Comparison of ENCODE assay signal across 11 mouse cellular contexts in the genomic region with DNA sequence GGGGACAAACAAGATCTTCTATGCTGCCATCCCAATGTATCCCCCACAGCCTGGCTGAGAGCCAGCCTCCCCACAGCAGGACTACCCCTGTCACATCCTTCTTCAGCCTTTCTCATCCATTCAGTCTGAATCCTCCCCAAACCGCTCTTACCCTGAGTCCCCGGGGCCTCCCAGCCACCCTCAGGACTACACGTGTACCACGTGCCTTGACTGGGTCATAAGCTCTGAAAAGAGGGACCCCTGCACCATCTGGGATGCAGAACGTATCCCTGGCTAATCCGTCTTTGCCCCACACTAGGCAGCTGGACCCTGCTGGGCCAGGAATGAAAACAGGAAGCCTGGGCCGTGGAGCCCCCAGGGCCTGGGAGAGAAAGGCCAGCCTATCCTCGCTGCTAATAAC. TPM values are rescaled to one million over a fixed set of nuclear protein-coding genes. Genes with fewer than 3 reads are reported as not detected.
DNase-seq lines count a peak whose midpoint lies in the region; ATAC-seq and TF ChIP-seq lines count a peak whose summit lies in the region.
"Had no signal": no experiment of that assay in that cellular context is flagged by ENCODE, and none has a peak within 500 bp of the region (broad histone marks: within the 10 kb centered on the region; RNA-seq: fewer than 3 reads in every experiment).

No protein-coding gene starts in this region.

- no peak for TF ChIP-seq CTCF in E14TG2a.4 (conservative IDR thresholded peaks at IDR 0.05; ENCODE audit: low read length)
- TF ChIP-seq CTCF in forebrain, postnatal 0 days (IDR thresholded peaks at IDR 0.05; ENCODE audit: low read depth), result no peak

- peaks cover 26% of the 10 kb centered on the region for H3K36me3 ChIP-seq in E14TG2a.4 (ENCODE audit: insufficient read depth, low read length)
- peaks cover 2% of the 10 kb centered on the region; the same call in 1 of the 2 replicates for H3K36me3 ChIP-seq in ES-E14 (ENCODE audit: control insufficient read depth, insufficient read depth, low read length, poor library complexity, severe bottlenecking)
- H3K36me3 ChIP-seq in forebrain, postnatal 0 days (ENCODE audit: insufficient read depth), result peaks cover 7% of the 10 kb centered on the region; the same call in 1 of the 2 replicates
- H3K36me3 ChIP-seq in midbrain, embryonic 12.5 days, result peaks cover 10% of the 10 kb centered on the region; the same call in 1 of the 2 replicates

- H3K4me1 ChIP-seq in E14TG2a.4 (replicated peaks; ENCODE audit: low read depth, low read length) (peaks cover 93% of the 10 kb centered on the region), ES-E14 (ENCODE audit: control insufficient read depth in 2 of 2, insufficient read depth in 2 of 2, low read length in 2 of 2, poor library complexity in 1 of 2) (peaks cover 14 to 57% of the 10 kb centered on the region in 2 experiments)
- H3K4me1 ChIP-seq in forebrain, postnatal 0 days (ENCODE audit: insufficient read depth), result no peaks in the 10 kb centered on the region
- H3K4me1 ChIP-seq in midbrain, embryonic 12.5 days, result peaks cover 26% of the 10 kb centered on the region

- 9% methylated on average over 8 of the region's 8 CpGs for WGBS in forebrain, postnatal 0 days
- WGBS in midbrain, embryonic 12.5 days, result under 1% methylated on average over 8 of the region's 8 CpGs

- peak overlapping the region; percentile 23; the same call in 1 of the 2 replicates for H3K9ac ChIP-seq in ES-E14 (ENCODE audit: insufficient read depth, low read depth, low read length, poor library complexity, severe bottlenecking)
- H3K9ac ChIP-seq in forebrain, postnatal 0 days, result no peak overlapping the region
- H3K9ac ChIP-seq in midbrain, embryonic 12.5 days (replicated peaks), result 0 out of 2 replicates have a peak overlapping the region, but pooled peaks have one; percentile 11

- no peak for DNase-seq in ES-E14 (ENCODE audit: low read depth, low spot score)
- no peak for DNase-seq in forebrain, postnatal 0 days
- DNase-seq in frontal cortex, postnatal 14 days (ENCODE audit: low spot score in 2 of 2), result no peak
- DNase-seq in MN1 (ENCODE audit: low spot score), result no peak
- no peak for DNase-seq in left cerebral cortex, adult 9 months (ENCODE audit: low spot score in 2 of 2)
- DNase-seq: layer of hippocampus, adult 9-11 months; lung, postnatal 14 days; thymus, postnatal 4 days had no signal

- no peak overlapping the region for H3K4me2 ChIP-seq in forebrain, postnatal 0 days (ENCODE audit: low read depth)
- H3K4me2 ChIP-seq in midbrain, embryonic 12.5 days (replicated peaks), result 0 out of 2 replicates have a peak overlapping the region, but pooled peaks have one; percentile 7

- peak; percentile 78 for ATAC-seq in forebrain, postnatal 0 days
- ATAC-seq in midbrain, embryonic 12.5 days (ENCODE audit: low FRiP score, low read depth), result peak; percentile 91

- in situ Hi-C loops in ES-E14 (cut with MboI; ENCODE audit: low sequenced_read_pairs in 2 of 2, unreplicated experiment in 2 of 2), result no loop called here

- H3K4me3 ChIP-seq in E14TG2a.4 (replicated peaks; ENCODE audit: low read length), result peak overlapping the region; percentile 48
- no peak overlapping the region; a peak in 1 of 4 replicates for H3K4me3 ChIP-seq in ES-E14 (ENCODE audit: insufficient read depth in 1 of 2, low read depth in 1 of 2, low read length in 2 of 2, poor library complexity in 1 of 2, severe bottlenecking in 1 of 2)
- no peak overlapping the region for H3K4me3 ChIP-seq in forebrain, postnatal 0 days (ENCODE audit: low read depth, low read length)
- no peak overlapping the region for H3K4me3 ChIP-seq in midbrain, embryonic 12.5 days

- no peaks in the 10 kb centered on the region for H3K9me3 ChIP-seq in E14TG2a.4 (ENCODE audit: low read length)
- no peaks in the 10 kb centered on the region for H3K9me3 ChIP-seq in ES-E14 (ENCODE audit: control insufficient read depth, insufficient read depth, low read depth, low read length)
- no peaks in the 10 kb centered on the region for H3K9me3 ChIP-seq in forebrain, postnatal 0 days (ENCODE audit: low read length)
- H3K9me3 ChIP-seq in midbrain, embryonic 12.5 days, result no peaks in the 10 kb centered on the region

- peak overlapping the region; percentile 91 for H3K27ac ChIP-seq in ES-E14 (ENCODE audit: insufficient read depth, low read depth, low read length, poor library complexity, severe bottlenecking)
- no peak overlapping the region for H3K27ac ChIP-seq in forebrain, postnatal 0 days (ENCODE audit: low read depth, low read length)
- H3K27ac ChIP-seq in midbrain, embryonic 12.5 days (replicated peaks), result peak overlapping the region; percentile 87

- H3K27me3 ChIP-seq in E14TG2a.4 (ENCODE audit: insufficient read depth, low read length), result no peaks in the 10 kb centered on the region
- no peaks in the 10 kb centered on the region for H3K27me3 ChIP-seq in forebrain, postnatal 0 days (ENCODE audit: insufficient read depth, low read length)
- H3K27me3 ChIP-seq in midbrain, embryonic 12.5 days, result peaks cover 6% of the 10 kb centered on the region; the same call in 1 of the 2 replicates

TF ChIP-seq in ES-E14, 5 proteins besides CTCF, POLR2A, EP300 and RAD21:
- no peak for TF ChIP-seq ZC3H11A (IDR thresholded peaks at IDR 0.05; ENCODE audit: borderline replicate concordance, low read depth, low read length)

RNA-seq across cellular contexts. Expression of a gene that starts 11.3 kb away (rescaled TPM):
- total RNA-seq in ES-E14 (2012; rRNA removed), result 13.1 and 15.3 TPM in 2 replicates
- 9.6 and 16.1 TPM in 2 replicates for total RNA-seq in forebrain, postnatal 0 days (2014; rRNA removed)
- 8.2 and 11.3 TPM in 2 replicates for polyA plus RNA-seq in forebrain, postnatal 0 days (2015; fragmentation: Nextera tagmentation; extraction: Ambion mirVana)
- polyA plus RNA-seq in midbrain, embryonic 12.5 days (2016; fragmentation: Nextera tagmentation; extraction: Ambion mirVana), result 22.4 and 31.9 TPM in 2 replicates

RNA-seq across cellular contexts. Expression of a gene that starts 20.2 kb away (rescaled TPM):
- 1.2 and 3.7 TPM in 2 replicates for total RNA-seq in ES-E14 (2012; rRNA removed)
- total RNA-seq in forebrain, postnatal 0 days (2014; rRNA removed), result 0.85 and 2.0 TPM in 2 replicates
- polyA plus RNA-seq in forebrain, postnatal 0 days (2015; fragmentation: Nextera tagmentation; extraction: Ambion mirVana), result 0.40 and 0.42 TPM in 2 replicates
- 0.56 and 1.1 TPM in 2 replicates for polyA plus RNA-seq in midbrain, embryonic 12.5 days (2016; fragmentation: Nextera tagmentation; extraction: Ambion mirVana)
- total RNA-seq: gastrocnemius, adult 18-20 months had no signal

RNA-seq across cellular contexts. Expression of a gene that starts 29.5 kb away (rescaled TPM):
- total RNA-seq in ES-E14 (2012; rRNA removed), result 27.5 and 32.7 TPM in 2 replicates
- total RNA-seq in forebrain, postnatal 0 days (2014; rRNA removed), result 3.3 and 6.5 TPM in 2 replicates
- 2.7 and 3.8 TPM in 2 replicates for polyA plus RNA-seq in forebrain, postnatal 0 days (2015; fragmentation: Nextera tagmentation; extraction: Ambion mirVana)
- polyA plus RNA-seq in midbrain, embryonic 12.5 days (2016; fragmentation: Nextera tagmentation; extraction: Ambion mirVana), result 6.3 and 9.1 TPM in 2 replicates
